Mouse (Mus musculus) cerebellum, postnatal 4 days (tissue): Measurements from ENCODE around the gene Sema7a.

ENCODE experiments used
- DNase-seq, 2 experiments: peaks; one replicate each; pipeline ENCODE4 v3.0.0; 2022; ENCODE audit warnings: low spot score in 2 of 2, mixed read lengths in 1 of 2

Sema7a gene

DNA sequence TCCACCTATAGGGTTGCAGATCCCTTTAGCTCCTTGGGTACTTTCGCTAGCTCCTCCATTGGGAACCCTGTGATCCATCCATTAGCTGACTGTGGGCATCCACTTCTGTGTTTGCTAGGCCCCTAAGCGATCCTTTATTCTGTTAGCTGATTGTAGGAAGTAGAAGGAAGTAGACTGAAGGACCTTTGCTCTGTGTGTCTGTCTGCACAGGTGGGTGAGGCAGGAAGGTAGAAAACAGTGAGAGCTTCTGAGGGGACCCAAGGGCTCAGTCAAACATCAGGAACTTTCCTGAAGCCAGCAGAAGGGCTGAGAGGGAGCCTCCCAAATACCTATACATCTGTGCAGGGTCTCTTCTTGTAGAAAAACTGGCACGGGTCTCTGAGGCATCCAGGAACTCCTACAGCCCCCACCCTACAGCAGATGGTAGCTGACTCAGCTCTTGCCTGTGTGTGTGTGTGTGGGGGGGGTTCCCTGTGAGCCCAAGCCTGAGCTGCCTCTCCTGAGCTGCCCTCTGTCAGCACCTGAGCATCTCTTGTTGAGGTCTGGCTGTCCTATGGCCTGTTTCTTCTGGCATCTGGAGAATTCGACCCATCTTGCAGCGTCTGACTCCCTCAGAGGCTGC is 35.4 kb downstream of the Sema7a start:
- DNase-seq = no peak

DNA sequence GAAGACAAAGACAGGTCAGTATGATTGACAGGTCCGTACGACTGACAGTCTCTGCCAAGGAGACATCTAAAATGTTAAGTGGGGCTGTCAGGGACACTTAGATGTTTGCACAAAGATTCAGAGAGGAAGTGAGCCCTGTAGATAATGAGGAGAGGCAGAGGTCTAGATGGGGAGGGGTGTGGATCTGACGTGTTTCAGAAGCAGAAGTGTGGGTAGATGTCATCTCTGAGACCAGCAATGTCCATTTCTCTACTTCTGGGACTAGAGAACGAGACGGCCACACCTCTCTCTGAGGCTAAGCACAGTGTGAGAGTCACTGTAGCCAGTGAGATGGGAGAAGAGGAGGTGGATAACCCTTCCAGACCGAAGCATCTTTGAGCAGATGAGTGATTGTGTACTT is 38.1 kb downstream of the Sema7a start:
- no peak for DNase-seq

- DNase-seq = no peak
Measured at GRCm38 (mm10) chr9:57978858-57979257, 38.9 kb downstream of the Sema7a start.

GRCm38 (mm10) chr9:57980570-57980969 is 40.7 kb downstream of the Sema7a start:
- DNase-seq = no peak

- DNase-seq = no peak
Measured at GRCm38 (mm10) chr9:57985304-57985703, 45.4 kb downstream of the Sema7a start.

DNA sequence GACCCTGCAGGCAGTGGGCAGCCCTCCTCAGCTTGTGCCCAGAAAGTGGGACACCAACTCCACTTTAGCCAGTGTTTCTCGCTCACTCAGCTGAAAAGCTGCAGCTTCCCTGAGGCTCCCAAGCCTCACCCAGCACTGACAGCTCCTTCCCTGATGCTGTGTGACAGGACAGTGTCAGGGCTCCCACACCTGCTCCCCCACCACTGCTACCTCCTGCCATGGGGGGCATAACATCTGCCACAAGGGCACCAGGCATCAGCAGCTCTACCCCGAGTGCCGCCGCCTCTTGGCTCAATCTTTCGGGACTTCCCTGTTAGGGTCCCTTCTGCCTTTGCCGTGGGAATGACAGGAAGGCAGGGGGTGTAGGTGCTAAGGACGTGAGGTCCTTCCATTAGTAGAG is 46.4 kb downstream of the Sema7a start:
- DNase-seq = no peak

- DNase-seq = no peak
Measured at GRCm38 (mm10) chr9:57988098-57988497, 48.2 kb downstream of the Sema7a start.

- no peak for DNase-seq
Measured at GRCm38 (mm10) chr9:57989309-57989708, 49.4 kb downstream of the Sema7a start.

DNA sequence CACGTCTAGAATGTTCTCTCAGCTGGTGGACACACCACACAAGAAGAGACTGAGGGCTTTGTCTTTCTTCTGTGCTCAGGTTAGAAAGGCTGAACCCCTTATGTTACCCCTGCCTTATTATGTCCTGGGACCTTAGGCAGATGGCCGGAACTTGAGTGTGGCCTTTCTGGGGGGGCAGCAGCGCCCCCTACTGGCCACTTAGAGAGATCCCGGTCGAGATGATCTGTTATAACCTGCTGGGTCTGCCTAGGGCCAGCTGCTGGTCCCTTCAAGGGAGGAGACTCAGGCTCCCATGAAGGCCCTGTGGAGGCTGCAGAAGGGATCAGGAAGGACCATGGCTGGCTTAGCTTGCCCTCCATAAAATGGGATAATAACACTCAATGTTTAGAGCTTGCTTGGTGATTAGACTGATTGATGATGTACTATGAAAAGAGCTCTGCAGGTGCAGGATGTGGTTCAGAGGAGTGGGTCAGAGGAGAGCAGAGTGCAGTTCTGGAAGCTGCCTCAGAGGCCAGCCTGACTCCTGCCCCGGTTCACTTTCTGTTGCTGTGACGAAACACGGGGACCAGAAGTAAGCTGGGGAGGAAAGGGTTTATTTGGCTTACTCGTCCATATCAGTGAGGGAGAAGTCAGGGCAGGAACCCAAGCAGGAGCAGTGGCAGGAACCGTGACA is 50.7 kb downstream of the Sema7a start:
- DNase-seq = no peak

GRCm38 (mm10) chr9:57992060-57992459 is 52.1 kb downstream of the Sema7a start:
- DNase-seq = no peak

DNA sequence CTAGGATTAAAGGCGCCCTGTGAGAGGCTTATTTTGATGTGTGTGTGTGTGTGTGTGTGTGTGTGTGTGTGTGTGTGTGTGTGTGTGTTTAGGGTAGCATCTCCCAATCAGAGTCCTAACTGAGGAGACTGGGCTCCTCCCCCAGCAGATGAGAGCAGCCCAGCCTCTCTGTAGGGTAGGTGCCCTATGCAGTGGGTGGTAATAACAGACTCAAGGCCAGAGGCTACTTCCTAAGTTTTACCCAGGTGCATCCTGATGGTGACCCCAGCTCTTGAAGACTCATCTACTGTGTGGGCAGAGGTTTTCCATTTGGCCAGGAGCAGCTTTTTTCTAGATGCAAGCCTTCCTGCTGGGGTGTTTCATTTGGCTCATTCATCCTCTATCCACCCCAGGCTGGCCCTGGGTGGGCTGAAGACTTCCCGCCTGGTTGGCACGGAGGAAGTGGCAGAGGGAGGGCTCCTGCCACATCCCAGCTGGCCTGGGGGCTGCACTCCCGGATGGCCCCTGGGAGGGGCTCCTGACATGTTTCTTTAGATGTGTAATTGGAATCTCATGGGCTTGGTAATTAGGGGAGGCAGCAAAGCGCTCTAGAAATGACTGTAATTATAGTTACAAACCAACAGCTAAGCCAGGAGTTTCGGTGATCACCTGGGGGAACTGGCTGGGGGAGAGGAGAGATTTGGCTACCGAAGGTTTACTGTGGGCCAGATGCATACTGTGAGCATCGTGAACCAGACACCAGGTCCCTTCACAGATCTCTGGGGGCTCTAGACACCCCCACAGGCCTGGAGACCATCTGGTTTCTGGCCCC is 53.1 kb downstream of the Sema7a start:
- DNase-seq = peak in 1 of 2 experiments; percentile 45

- DNase-seq = peak in 1 of 2 experiments; percentile 55
Measured at GRCm38 (mm10) chr9:57995282-57995681, 55.4 kb downstream of the Sema7a start.

DNA sequence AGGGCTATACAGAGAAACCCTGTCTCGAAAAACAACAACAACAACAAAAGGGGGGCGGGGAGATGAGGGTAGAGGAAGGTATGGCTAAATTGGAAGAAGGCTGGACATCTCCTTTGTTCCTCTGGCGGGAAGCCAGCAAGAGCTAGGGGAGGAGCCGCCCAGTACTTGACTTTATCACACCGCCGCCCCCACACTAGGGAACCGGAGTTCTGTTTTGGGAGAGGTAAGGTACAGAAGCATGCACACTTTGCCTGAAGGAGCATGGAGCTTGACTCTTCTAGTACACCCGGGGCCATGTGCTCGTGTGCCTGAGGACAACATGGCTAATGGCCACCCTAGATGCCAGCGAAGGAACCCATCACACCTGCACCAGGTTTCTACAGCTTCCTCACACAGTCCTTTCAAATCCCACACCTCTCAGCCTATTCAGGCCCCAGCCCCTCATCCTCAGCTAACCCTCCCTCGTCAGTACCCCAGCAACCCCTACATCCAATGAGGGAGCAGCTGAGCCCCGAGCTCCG is 57.7 kb downstream of the Sema7a start:
- no peak for DNase-seq

DNA sequence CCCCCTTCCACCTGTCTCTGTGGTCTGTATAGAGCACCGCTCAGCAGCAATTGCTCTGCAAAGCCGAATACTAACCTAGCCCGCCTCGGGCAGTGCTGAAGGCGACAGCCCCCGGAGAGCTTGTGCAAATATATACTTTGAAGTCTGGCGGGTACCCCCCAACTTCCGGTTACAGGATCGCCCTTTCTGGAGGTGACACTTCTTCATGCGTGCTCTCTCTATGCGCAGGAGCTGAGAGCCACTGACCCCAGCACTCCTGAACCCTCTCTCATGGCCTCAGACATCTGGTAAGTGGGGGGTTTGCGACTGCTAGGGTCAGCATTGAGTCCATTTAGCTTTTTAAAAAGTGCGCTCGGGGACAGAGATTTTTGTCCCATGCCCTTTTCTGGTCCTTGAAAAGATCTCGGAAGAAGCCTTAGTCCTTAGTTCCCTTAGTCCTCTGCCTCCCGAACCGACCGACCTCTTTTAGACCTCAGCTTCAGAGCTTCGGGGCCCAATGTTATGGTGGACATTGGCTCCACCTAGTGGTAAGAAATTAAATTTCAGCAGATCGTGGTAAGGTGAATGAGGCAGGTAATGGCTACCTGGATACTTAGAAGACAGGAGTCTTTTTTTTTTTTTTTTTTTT is 58.2 kb downstream of the Sema7a start:
- DNase-seq = peak in 1 of 2 experiments; percentile 61

- DNase-seq = no peak
Measured at GRCm38 (mm10) chr9:57998685-57999084, 58.8 kb downstream of the Sema7a start.

GRCm38 (mm10) chr9:57999676-58000075 is 59.8 kb downstream of the Sema7a start:
- DNase-seq = no peak

DNA sequence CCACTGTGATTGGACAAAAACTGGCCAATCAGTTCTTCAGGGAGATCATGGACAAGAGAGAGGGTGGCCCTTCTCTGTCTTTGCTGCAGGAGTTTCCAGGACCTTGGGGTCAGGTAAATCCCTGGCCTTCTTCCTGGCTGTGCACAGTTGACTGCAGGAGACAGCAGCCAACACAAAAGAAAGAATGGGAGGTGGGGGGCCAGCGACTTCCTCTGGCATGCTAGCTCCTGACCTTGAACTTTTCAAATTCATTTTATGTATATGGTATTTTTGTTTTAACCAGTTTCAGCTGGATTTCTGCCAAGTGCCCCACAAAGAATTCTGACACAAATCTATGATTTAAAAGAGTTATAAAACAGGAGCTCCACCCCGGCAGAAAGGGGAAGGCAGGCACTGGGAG is 63.4 kb downstream of the Sema7a start:
- no peak for DNase-seq

DNA sequence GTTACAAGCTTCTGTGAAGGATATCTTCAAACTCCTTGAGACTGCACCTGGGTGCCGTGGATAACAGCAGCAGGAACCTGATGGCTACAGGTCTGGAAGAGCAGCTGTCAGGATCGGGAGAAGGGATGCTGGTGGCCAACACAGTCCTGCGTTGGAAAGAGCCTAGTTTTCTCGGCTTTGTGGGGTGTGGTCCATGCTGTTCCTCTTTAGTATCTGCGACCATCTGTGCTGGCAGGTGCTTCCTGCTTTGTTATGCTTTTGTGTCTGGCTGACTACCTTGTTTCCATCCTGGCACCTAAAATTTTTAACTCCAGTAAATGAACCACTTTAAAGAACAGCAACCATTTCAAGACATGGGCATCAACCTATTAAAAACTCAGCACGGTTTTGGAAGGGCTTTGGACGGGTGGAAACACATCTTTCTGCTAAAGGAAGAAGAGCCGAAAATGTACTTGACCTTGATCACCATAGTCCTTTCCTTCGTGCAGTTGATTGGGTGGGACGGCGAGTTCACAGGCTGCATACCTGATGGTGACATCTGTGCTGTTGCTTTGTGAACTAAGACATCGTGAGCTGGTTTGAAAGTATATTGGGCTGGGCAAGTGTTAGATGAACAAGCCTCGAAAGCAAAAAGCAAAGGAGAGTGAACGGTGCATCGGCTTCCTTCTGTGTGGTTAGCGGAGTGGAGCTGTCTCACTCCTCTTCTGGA is 66.0 kb downstream of the Sema7a start, which contains the start of gene Cyp11a1:
TSS of gene Cyp11a1 (plus strand) at position 659 of the 709 bp plus-strand sequence.
- no peak for DNase-seq

DNA sequence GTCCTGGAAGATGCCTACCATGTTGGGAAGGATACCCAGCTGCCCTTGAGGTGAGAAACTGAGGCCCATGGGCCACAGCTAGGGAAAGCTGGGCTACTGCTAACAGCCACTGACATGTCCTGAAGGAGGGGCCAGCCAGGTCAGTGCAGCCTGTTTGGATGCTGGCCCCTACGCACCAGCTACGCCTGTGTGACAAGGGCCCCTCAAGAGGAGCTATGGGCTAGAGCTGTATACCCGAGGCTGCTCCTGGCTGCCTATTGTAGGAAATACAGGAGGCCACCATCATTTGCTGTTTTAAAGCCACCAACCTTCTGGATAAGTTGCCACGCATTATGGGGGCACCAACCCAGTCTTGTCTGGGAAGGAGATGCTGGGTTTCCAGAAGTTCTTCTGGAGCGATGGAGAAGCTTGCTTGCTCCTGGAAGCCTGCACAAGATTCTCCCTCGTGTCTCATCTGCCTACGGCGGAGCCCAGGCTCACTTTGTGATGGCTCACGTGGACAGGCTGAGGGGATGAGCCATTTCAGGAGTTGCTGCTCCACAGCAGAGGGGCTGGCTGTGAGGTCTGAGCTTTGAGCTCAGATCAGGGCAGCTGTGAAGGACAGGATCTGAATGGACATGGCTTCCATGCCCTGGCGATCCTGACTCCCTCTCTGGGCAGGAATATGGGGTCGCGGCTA is 68.6 kb downstream of the Sema7a start:
- no peak for DNase-seq

- DNase-seq = peak; percentile 38 to 75
Measured at GRCm38 (mm10) chr9:58009015-58009362, 69.1 kb downstream of the Sema7a start.

DNA sequence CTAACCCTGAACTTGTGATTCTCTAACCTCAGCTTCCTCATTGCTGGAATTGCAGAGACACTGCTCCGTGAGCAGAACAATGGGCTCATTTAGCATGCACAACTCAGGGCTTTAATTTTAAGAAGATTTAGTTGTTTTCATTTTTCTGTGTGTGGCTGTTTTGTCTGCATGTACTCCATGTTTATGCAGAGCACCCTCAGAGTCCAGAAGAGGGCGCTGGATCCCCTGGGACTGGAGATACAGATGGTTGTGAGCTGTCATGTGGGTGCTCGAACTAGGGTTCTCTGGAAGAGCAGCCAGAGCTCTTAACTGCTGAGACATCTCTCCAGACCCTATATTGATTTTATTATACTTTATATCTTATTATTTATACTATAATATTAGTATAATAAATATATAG is 69.7 kb downstream of the Sema7a start:
- no peak for DNase-seq
